Mouse (Mus musculus): Measurements from ENCODE around the gene Cdc27. TPM values are rescaled to one million over a fixed set of nuclear protein-coding genes. Genes with fewer than 3 reads are reported as not detected.

Gene Cdc27
- 0.45 and 0.79 TPM in 2 replicates for polyA plus RNA-seq (2012; rRNA removed)

GRCm38 (mm10) chr11:104550406-104550974 lies at the start of gene Cdc27, which contains the start of gene Myl4:
Cdc27 (minus strand) TSS chr11:104550620.
Myl4 (plus strand) TSS chr11:104550663.

DNA sequence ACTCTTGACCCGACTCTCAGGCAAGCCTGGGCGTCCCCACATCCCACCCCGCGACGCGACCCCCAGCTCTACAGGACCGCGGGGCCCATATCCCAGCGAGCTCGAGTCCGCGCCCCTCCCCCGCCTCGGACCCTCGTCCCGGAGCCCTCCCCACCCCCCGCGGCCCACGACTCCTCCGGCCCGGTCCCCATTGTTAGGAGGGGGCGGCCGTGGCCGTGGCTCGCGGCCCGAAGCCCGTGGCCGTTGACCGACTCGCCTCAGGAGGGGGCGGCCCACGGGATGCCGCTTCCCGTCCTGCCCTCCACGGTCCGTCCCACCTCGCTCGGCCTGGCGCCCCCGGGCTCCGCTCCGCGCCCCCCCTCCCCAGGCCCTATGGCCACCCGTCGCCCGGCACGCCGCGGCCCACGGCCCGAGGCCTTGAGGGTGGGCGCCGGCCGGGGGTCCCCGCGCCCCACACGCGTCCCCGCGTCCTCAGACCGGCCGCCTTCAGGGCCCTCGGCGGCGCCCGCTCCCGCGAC lies 81.6 kb downstream of the Cdc27 start, which contains the start of gene Kansl1:
Kansl1 (minus strand) TSS at position 111 of the 518 bp plus-strand sequence.

Other genes starting within 250 kb of the Cdc27 start
- gene Kansl1, start 81.8 kb downstream of the Cdc27 start, polyA plus RNA-seq (2012; rRNA removed), result 30.0 and 33.7 TPM in 2 replicates
- gene Myl4, start within 50 bp of the Cdc27 start, polyA plus RNA-seq (2012; rRNA removed), result 0.82 and 1.1 TPM in 2 replicates
- gene Itgb3, start 57.4 kb upstream of the Cdc27 start, polyA plus RNA-seq (2012; rRNA removed), result 3.4 and 4.5 TPM in 2 replicates
- gene Gm11639, start 135.1 kb upstream of the Cdc27 start, polyA plus RNA-seq (2012; rRNA removed), result not detected in 2 replicates